Mouse (Mus musculus): Measurements from ENCODE around the gene Sipa1l1.

- no peak for TF ChIP-seq CTCF (IDR thresholded peaks at IDR 0.05; ENCODE audit: low read depth)
- TF ChIP-seq EP300 (IDR thresholded peaks at IDR 0.05; ENCODE audit: low read depth) = no peak
These were observed 213.8 kb downstream of the Sipa1l1 start for GRCm38 (mm10) chr12:82382932-82383331.
